In the genomic region with DNA sequence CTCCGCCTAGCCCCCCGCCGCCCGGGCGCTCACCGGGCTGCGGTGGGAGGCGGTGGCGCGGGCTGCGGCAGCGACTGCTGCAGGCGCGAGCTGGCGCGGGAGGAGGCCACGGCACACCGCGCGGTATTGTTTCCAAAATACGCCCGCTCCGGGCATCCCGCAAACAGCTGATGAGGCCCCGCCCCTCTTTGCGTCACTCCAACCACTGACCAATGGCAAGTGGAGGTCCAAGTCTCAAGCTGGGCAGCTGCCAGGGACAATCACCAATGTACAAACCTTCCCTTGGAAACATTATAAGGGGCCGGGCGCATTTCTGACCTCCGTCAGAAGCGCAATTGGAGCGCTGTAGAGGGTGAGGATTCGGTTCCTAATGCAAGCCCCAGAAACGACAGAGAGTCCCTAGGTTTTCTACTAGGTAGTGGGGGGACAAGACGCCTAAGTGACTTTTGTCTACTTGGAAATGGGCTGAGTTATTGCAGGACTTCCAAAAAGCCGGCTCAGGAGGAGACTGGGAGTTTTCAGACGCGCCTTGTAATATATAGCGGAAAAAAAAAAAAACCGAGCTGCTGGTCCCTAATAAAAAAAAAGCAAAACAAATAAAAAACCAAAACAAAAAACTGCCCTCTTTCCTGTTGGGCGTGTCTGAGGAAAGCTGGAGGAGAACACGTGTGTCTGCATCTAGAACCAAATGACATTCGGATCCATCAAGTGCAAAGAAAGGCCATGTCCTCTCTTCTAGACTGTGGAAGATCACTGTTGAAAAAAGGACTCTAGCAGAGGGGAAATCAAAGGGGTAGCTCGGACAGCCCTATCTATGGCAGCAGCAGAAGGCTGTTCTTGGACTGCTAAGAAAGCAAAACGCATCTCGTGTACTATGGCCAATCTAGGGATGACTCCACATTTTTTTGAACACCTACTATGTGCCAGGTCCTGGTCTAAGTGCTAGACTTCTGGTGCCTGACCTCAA, we compare ENCODE assay signal across 8 mouse cellular contexts. TPM values are rescaled to one million over a fixed set of nuclear protein-coding genes. Genes with fewer than 3 reads are reported as not detected.
A peak's percentile ranks its signal among the peaks of the same experiment; 100 is the strongest.
DNase-seq lines count a peak whose midpoint lies in the region; ATAC-seq lines count a peak whose summit lies in the region.

A gene (minus strand): TSS at position 181 of the 967 bp plus-strand sequence.

- H3K36me3 ChIP-seq in forebrain, embryonic 11.5 days (ENCODE audit: control insufficient read depth, insufficient read depth, low read length), result no peaks in the 10 kb centered on the region
- H3K36me3 ChIP-seq in heart, embryonic 15.5 days, result no peaks in the 10 kb centered on the region
- no peaks in the 10 kb centered on the region for H3K36me3 ChIP-seq in liver, embryonic 13.5 days
- H3K36me3 ChIP-seq in stomach, embryonic 14.5 days (ENCODE audit: control insufficient read depth, insufficient read depth, low read length), result no peaks in the 10 kb centered on the region

- ATAC-seq in CD4-positive, CD25-positive, alpha-beta regulatory T cell, adult 4 months, result peak; percentile 4
- peak; percentile 91 for ATAC-seq in forebrain, embryonic 11.5 days (replicated peaks; ENCODE audit: low FRiP score)
- peak; percentile 85 for ATAC-seq in heart, embryonic 15.5 days (replicated peaks; ENCODE audit: insufficient number of reproducible peaks, insufficient read depth, low FRiP score, low read depth)
- ATAC-seq in liver, embryonic 13.5 days (ENCODE audit: low read depth), result peak; percentile 73
- ATAC-seq in stomach, embryonic 14.5 days (ENCODE audit: insufficient number of reproducible peaks, insufficient read depth, low FRiP score, low read depth), result peak; percentile 86

- no peak within 1 kb of the TSS for H3K27ac ChIP-seq in forebrain, embryonic 11.5 days (ENCODE audit: low read depth, low read length)
- peak within 1 kb of the TSS; percentile 81 for H3K27ac ChIP-seq in heart, embryonic 15.5 days
- H3K27ac ChIP-seq in liver, embryonic 13.5 days, result no peak within 1 kb of the TSS
- peak within 1 kb of the TSS; percentile 59; the same call in 1 of the 2 replicates for H3K27ac ChIP-seq in stomach, embryonic 14.5 days (ENCODE audit: low read length)

- no peaks in the 10 kb centered on the region for H3K9me3 ChIP-seq in forebrain, embryonic 11.5 days (ENCODE audit: control insufficient read depth, low read length)
- H3K9me3 ChIP-seq in heart, embryonic 15.5 days (replicated peaks), result no peaks in the 10 kb centered on the region
- no peaks in the 10 kb centered on the region for H3K9me3 ChIP-seq in liver, embryonic 13.5 days (replicated peaks)
- H3K9me3 ChIP-seq in stomach, embryonic 14.5 days (ENCODE audit: control insufficient read depth, low read depth, low read length), result no peaks in the 10 kb centered on the region

- H3K9ac ChIP-seq in forebrain, embryonic 11.5 days (ENCODE audit: low read length), result peak within 1 kb of the TSS; percentile 74
- H3K9ac ChIP-seq in heart, embryonic 15.5 days, result peak within 1 kb of the TSS; percentile 85
- H3K9ac ChIP-seq in liver, embryonic 13.5 days, result peak within 1 kb of the TSS; percentile 62
- peak within 1 kb of the TSS; percentile 62 for H3K9ac ChIP-seq in stomach, embryonic 14.5 days (replicated peaks; ENCODE audit: low read depth, low read length)

- under 1% methylated on average over 45 of the region's 45 CpGs for whole genome bisulfite sequencing in forebrain, embryonic 11.5 days
- under 1% methylated on average over 45 of the region's 45 CpGs for WGBS in heart, embryonic 15.5 days
- under 1% methylated on average over 45 of the region's 45 CpGs for WGBS in liver, embryonic 13.5 days (ENCODE audit: insufficient replicate concordance)
- under 1% methylated on average over 45 of the region's 45 CpGs for WGBS in stomach, embryonic 14.5 days

- DNase-seq in c-Kit-positive CD71-positive TER-119-positive erythroid progenitor cells, embryonic 14.5 days (ENCODE audit: low spot score), result peak; percentile 37
- DNase-seq in forebrain, embryonic 11.5 days (ENCODE audit: low spot score), result peak; percentile 98
- DNase-seq in kidney, postnatal 14 days, result peak; percentile 100
- peak; percentile 57 for DNase-seq in liver, embryonic 13.5 days
- DNase-seq in natural killer cell, adult 2 months (ENCODE audit: low spot score in 2 of 2), result peak; percentile 83 to 90

- peak within 1 kb of the TSS; percentile 68 for H3K4me3 ChIP-seq in forebrain, embryonic 11.5 days (ENCODE audit: low read depth, low read length)
- H3K4me3 ChIP-seq in heart, embryonic 15.5 days, result peak within 1 kb of the TSS; percentile 82
- peak within 1 kb of the TSS; percentile 67 for H3K4me3 ChIP-seq in liver, embryonic 13.5 days (replicated peaks)
- peak within 1 kb of the TSS; percentile 91 for H3K4me3 ChIP-seq in stomach, embryonic 14.5 days (ENCODE audit: low read depth, low read length)

- H3K27me3 ChIP-seq in forebrain, embryonic 11.5 days (ENCODE audit: control insufficient read depth, insufficient read depth, low read length), result peaks cover 3% of the 10 kb centered on the region
- no peaks in the 10 kb centered on the region for H3K27me3 ChIP-seq in heart, embryonic 15.5 days
- H3K27me3 ChIP-seq in liver, embryonic 13.5 days, result peaks cover 55% of the 10 kb centered on the region
- H3K27me3 ChIP-seq in stomach, embryonic 14.5 days (ENCODE audit: control insufficient read depth, insufficient read depth, low read length), result no peaks in the 10 kb centered on the region

- H3K4me2 ChIP-seq in forebrain, embryonic 11.5 days (ENCODE audit: low read depth, low read length, severe bottlenecking), result peak within 1 kb of the TSS; percentile 92
- peak within 1 kb of the TSS; percentile 94 for H3K4me2 ChIP-seq in heart, embryonic 15.5 days
- peak within 1 kb of the TSS; percentile 77 for H3K4me2 ChIP-seq in liver, embryonic 13.5 days
- peak within 1 kb of the TSS; percentile 95 for H3K4me2 ChIP-seq in stomach, embryonic 14.5 days (replicated peaks; ENCODE audit: low read depth, low read length)

- H3K4me1 ChIP-seq in forebrain, embryonic 11.5 days (replicated peaks; ENCODE audit: control insufficient read depth, insufficient read depth, low read length), result peaks cover 7% of the 10 kb centered on the region
- peaks cover 45% of the 10 kb centered on the region for H3K4me1 ChIP-seq in heart, embryonic 15.5 days (replicated peaks)
- peaks cover 63% of the 10 kb centered on the region for H3K4me1 ChIP-seq in liver, embryonic 13.5 days (replicated peaks)
- H3K4me1 ChIP-seq in stomach, embryonic 14.5 days (ENCODE audit: control insufficient read depth, insufficient read depth, low read length), result peaks cover 37% of the 10 kb centered on the region

RNA-seq across cellular contexts. Expression of the gene that starts here (rescaled TPM):
- 1 to 10 TPM; 1.3 to 4.2 TPM for polyA plus RNA-seq in CD4-positive, CD25-positive, alpha-beta regulatory T cell, adult 4 months (2017; shearing (Covaris generic))
- 2.4 and 6.0 TPM in 2 replicates for polyA plus RNA-seq in forebrain, embryonic 11.5 days (2014; fragmentation: Nextera tagmentation; extraction: Ambion mirVana)
- 1.9 and 3.8 TPM in 2 replicates for polyA plus RNA-seq in heart, embryonic 15.5 days (2015; fragmentation: Nextera tagmentation; extraction: Ambion mirVana)
- 0.27 and 0.75 TPM in 2 replicates for polyA plus RNA-seq in liver, embryonic 13.5 days (2015; fragmentation: Nextera tagmentation; extraction: Ambion mirVana)
- polyA plus RNA-seq in stomach, embryonic 14.5 days (2014; fragmentation: Nextera tagmentation; extraction: Ambion mirVana), result 7.7 and 8.2 TPM in 2 replicates

Comparison
In these comparisons a context has a peak if more than half of its experiments do, and no peak if none do; other contexts are left out.
1. Peak in DNase-seq, ATAC-seq, H3K4me3 ChIP-seq, H3K9ac ChIP-seq and H3K4me2 ChIP-seq in liver, embryonic 13.5 days; RNA of the gene not detected or under 1 TPM.
2. ATAC-seq: peak in every context shown above with its lines; median percentile 91 in forebrain, embryonic 11.5 days; 86 in stomach, embryonic 14.5 days; 85 in heart, embryonic 15.5 days; 73 in liver, embryonic 13.5 days; 4 in CD4-positive, CD25-positive, alpha-beta regulatory T cell, adult 4 months.
3. DNase-seq: peak in every context shown above with its lines; median percentile 100 in kidney, postnatal 14 days; 98 in forebrain, embryonic 11.5 days; 86 in natural killer cell, adult 2 months; 57 in liver, embryonic 13.5 days; 37 in c-Kit-positive CD71-positive TER-119-positive erythroid progenitor cells, embryonic 14.5 days.
4. H3K27ac ChIP-seq: peak in heart, embryonic 15.5 days (single experiment) and stomach, embryonic 14.5 days (single experiment); none in forebrain, embryonic 11.5 days (single experiment) and liver, embryonic 13.5 days (single experiment).
5. Peak in every context shown above with its lines, with median percentiles within 50 percentile points of each other: H3K4me2 ChIP-seq, H3K4me3 ChIP-seq and H3K9ac ChIP-seq.